Mouse (Mus musculus) embryonic facial prominence, embryonic 13.5 days (tissue): ENCODE results near the gene Pola2. TPM values are rescaled to one million over a fixed set of nuclear protein-coding genes. Genes with fewer than 3 reads are reported as not detected.

Experiments
- ATAC-seq: fragments of 200-750 bp; cut with Nextera tagmentation; 2 replicates; pipeline ENCODE4 v1.8.0; 2017; ENCODE audit warnings: low read depth; ENCODE audit not compliant: insufficient number of reproducible peaks, insufficient read depth, low FRiP score, low TSS enrichment
- H3K27ac ChIP-seq: fragments of 300-500 bp; sonication (generic); 2 replicates; pipeline ENCODE4 v1.5.1; 2015; ENCODE audit warnings: moderate library complexity, mild to moderate bottlenecking, inconsistent platforms
- H3K27me3 ChIP-seq: fragments of 300-500 bp; sonication (generic); 2 replicates; pipeline ENCODE4 v1.6.1; 2015; ENCODE audit warnings: mild to moderate bottlenecking, inconsistent platforms
- H3K36me3 ChIP-seq: fragments of 300-500 bp; sonication (generic); 2 replicates; pipeline ENCODE4 v1.6.1; 2015; ENCODE audit warnings: mild to moderate bottlenecking, inconsistent platforms
- H3K4me1 ChIP-seq: fragments of 300-500 bp; sonication (generic); 2 replicates; pipeline ENCODE4 v1.6.1; 2015; ENCODE audit warnings: inconsistent platforms
- H3K4me2 ChIP-seq: fragments of 300-500 bp; sonication (generic); 2 replicates; pipeline ENCODE4 v1.6.1; 2015; ENCODE audit warnings: moderate library complexity, mild to moderate bottlenecking, inconsistent platforms
- H3K4me3 ChIP-seq: fragments of 300-500 bp; sonication (generic); 2 replicates; pipeline ENCODE4 v1.5.1; 2015; ENCODE audit warnings: mild to moderate bottlenecking, inconsistent platforms
- H3K9ac ChIP-seq: fragments of 300-500 bp; sonication (generic); 2 replicates; pipeline ENCODE4 v1.6.1; 2015; ENCODE audit warnings: mild to moderate bottlenecking, inconsistent platforms
- H3K9me3 ChIP-seq: fragments of 300-500 bp; sonication (generic); 2 replicates; pipeline ENCODE4 v1.6.1; 2016; ENCODE audit warnings: inconsistent platforms
- WGBS: fragments of 180-500 bp; shearing (Covaris S2); methylation state at CpG from one replicate; pipeline ENCODE4 v1.1.7; 2015; ENCODE audit warnings: mixed read lengths; 5-methylcytosine and 5-hydroxymethylcytosine counted together
- polyA plus RNA-seq: library from polyadenylated mRNA; unstranded; fragments of >200 nt; fragmentation: Nextera tagmentation; extraction: Ambion mirVana; gene quantifications from 2 replicates; pipeline ENCODE4 v1.2.1, GENCODE M21; 2015

The Pola2 gene
- polyA plus RNA-seq, 1 experiment from 2014 or later, result 79.5 TPM

DNA sequence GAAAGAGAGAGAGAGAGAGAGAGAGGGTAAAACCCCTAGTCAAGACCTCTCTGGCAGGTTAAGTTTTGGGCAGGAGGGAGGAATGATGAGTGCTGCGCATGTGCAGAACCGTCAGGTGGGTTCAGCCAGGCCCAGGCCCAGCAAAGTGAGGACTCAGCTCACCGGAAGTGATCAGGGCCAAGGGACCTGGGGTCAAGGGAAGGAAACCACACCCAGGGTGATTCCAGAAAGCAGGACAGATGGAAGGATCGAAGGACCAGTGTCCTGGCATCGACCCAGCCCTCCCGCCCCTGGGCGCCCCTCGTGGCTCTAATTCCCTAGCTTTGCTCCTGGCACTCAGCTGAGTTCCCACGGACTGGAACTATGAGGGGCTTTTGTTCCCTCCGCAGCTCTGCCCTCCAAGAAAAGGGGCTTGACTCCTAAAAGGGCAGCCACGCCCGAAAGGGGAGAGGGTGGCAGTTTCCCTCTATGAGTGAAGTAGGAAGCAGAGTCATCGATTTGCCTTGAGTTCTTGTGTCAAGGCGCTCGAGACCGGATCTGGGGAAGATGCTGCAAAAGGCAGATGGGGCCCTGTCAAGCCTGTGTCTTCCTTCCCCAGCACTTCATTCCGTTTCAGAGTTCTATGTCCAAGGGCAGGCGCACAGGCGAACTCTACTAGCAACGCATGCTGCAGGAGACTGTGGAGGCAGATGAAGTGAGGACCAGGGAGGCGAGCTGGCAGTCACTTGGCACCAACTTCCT, 26.7 kb downstream of the Pola2 start:
- Histone ChIP-seq H3K36me3 (peaks cover 29% of the 10 kb centered on the region), H3K4me2 (no peak overlapping the region), H3K4me3 (no peak overlapping the region), H3K27ac (no peak overlapping the region), H3K9ac (no peak overlapping the region), H3K27me3 (no peaks in the 10 kb centered on the region), H3K9me3 (no peaks in the 10 kb centered on the region), H3K4me1 (peaks cover 27% of the 10 kb centered on the region)
- WGBS, result 79% methylated on average over 21 of the region's 21 CpGs
- no peak for ATAC-seq

DNA sequence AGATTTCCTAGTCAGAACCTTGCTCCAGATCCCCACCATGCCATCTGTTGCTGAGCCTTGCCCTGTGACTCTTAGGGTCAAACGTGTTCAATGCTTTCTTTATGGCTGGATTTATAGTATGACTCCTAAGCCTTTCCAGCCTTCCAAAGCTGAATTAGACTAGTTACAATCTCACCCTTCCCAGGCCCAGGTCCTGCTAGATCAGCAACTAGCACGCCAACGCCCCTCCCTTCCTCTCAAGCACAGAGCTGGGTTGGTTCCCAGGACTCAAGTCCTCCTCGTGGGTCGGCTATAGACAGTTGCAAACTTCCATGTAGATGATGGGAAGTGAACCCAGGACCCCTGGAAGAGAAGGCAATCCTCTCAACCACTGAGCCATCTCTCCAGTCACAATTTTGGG, 28.3 kb downstream of the Pola2 start:
- no peak for ATAC-seq
- no peak overlapping the region for H3K4me2 ChIP-seq
- H3K36me3 ChIP-seq, result peaks cover 15% of the 10 kb centered on the region
- no peak overlapping the region for H3K9ac ChIP-seq
- no peak overlapping the region for H3K27ac ChIP-seq
- H3K9me3 ChIP-seq, result no peaks in the 10 kb centered on the region
- no peaks in the 10 kb centered on the region for H3K27me3 ChIP-seq
- WGBS, result 80% methylated on average over 5 of the region's 5 CpGs
- no peak overlapping the region for H3K4me3 ChIP-seq
- peaks cover 26% of the 10 kb centered on the region for H3K4me1 ChIP-seq

DNA sequence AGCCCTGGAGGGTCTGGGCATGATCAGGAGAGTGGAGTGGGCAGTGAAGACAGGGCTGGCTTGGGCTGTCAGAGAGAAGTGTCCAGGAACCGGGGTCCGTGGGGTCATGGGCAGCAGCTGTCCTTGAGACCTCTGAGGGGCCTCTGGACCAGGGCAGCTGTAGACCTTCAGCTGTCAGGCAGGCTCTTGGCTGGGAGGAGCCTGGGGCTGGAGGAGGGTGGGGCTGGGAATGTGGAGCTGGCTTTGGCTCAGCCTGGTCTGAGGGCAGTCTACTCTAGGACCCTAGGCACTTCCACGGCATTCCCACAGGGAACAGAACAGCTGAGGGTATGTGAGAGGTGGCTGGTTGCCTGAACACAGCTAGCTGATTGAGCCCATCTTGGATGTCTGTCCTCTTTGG, 28.7 kb downstream of the Pola2 start:
- H3K9ac ChIP-seq, result no peak overlapping the region
- 46% methylated on average over 3 of the region's 3 CpGs for WGBS
- H3K27ac ChIP-seq, result no peak overlapping the region
- no peaks in the 10 kb centered on the region for H3K27me3 ChIP-seq
- no peak for ATAC-seq
- H3K36me3 ChIP-seq, result peaks cover 11% of the 10 kb centered on the region
- no peak overlapping the region for H3K4me2 ChIP-seq
- no peak overlapping the region for H3K4me3 ChIP-seq
- peaks cover 22% of the 10 kb centered on the region for H3K4me1 ChIP-seq
- H3K9me3 ChIP-seq, result no peaks in the 10 kb centered on the region

DNA sequence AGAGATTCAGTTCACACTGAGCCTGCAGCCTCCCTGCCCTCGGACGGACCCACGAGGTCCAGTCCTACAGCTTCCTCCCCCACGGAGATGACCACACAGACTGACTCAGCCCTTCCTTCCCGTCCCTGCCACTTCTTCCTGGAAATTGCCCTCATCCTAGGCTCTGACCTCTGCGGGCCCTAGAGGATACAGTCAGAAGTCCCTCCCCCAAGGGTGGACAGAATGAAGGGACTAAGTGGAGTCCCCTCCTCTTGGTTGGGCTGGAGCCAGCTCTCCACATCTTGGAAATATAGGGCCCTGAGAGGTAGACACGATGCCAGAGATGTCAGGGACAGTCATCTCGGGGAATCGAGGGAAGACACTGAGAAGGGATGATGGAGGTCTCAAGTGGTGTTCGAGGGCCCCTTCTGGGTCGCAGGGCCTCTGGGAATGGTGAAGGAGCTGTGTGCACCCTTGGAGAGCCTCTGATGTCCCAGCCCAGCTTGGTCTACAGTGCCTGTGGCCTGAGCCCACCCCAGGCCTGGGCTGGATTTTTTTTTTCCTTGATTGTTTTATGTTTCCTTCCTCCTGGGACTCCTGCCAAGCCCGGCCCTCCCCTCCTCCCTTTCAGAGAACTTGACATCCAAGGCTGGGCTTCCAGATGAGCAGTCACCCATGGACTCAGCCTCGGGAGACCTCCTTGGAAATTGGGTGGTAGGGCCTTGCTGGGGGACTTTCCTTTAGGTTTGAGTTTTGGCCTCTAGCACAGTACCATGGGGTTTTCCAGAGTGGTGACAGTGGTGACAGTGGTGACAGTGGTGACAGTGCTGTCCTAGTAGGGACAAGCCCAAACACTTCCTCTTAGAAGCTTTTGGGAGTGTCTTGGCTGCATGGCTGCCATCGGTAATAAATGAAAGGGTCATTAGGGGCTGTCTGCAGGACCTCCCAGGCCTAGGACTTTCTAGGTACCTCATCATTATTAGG, 34.1 kb downstream of the Pola2 start:
- H3K9ac ChIP-seq, result 0 out of 2 replicates have a peak overlapping the region, but pooled peaks have one; percentile 11
- peaks cover 41% of the 10 kb centered on the region for H3K4me1 ChIP-seq
- no peaks in the 10 kb centered on the region for H3K36me3 ChIP-seq
- H3K4me3 ChIP-seq, result no peak overlapping the region
- H3K27me3 ChIP-seq, result peaks cover 11% of the 10 kb centered on the region
- WGBS, result 72% methylated on average over 14 of the region's 14 CpGs
- peak overlapping the region; percentile 28; the same call in 1 of the 2 replicates for H3K27ac ChIP-seq
- no peak overlapping the region for H3K4me2 ChIP-seq
- H3K9me3 ChIP-seq, result no peaks in the 10 kb centered on the region
- no peak for ATAC-seq

DNA sequence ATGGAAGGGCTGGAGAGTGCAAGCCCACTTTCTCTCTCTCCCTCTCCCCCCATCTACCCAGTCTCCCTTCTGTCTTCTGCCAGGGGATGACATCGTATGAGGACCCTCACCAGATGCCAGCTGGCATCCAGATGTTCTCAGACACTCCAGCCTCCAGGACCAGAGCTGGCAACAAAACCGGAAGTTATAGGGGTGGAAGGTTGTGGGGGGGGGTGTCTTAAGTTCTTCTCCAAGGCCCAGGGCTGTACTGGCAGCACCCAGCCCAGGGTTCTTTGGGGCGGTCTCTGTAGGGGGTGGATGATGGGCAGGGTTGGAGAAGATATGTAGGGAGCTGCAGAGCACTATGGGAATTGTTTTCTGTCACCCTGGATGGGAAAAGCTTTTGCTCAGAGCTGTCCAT, 35.5 kb downstream of the Pola2 start:
- Histone ChIP-seq H3K4me2 (no peak overlapping the region), H3K27ac (peak overlapping the region; percentile 51), H3K36me3 (no peaks in the 10 kb centered on the region), H3K27me3 (peaks cover 11% of the 10 kb centered on the region), H3K4me1 (peaks cover 48% of the 10 kb centered on the region), H3K9me3 (no peaks in the 10 kb centered on the region), H3K4me3 (no peak overlapping the region), H3K9ac (0 out of 2 replicates have a peak overlapping the region, but pooled peaks have one; percentile 21)
- ATAC-seq, result no peak
- WGBS, result 47% methylated on average over 3 of the region's 3 CpGs

DNA sequence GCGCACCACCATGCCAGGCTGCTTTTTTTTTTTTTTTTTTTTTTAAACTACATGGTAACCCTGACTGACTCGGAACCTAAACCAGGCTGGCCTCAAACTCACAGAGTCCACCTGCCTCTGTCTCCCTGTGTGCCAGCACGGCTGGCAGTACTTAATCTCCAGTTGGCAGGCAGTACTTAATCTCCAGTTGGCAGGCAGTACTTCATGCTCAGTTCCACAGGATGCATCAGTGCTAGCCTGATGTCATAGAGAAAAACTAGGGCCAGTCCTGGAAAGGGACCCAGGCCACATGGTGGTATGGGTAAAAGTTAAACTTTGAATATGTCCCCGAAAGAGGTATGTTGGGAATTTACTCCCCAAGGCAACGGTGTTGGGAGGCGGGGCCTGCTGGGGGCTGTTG, 35.9 kb downstream of the Pola2 start:
- WGBS, result 59% methylated on average over 6 of the region's 6 CpGs
- H3K36me3 ChIP-seq, result no peaks in the 10 kb centered on the region
- no peak overlapping the region for H3K4me2 ChIP-seq
- no peak for ATAC-seq
- peaks cover 11% of the 10 kb centered on the region for H3K27me3 ChIP-seq
- H3K9ac ChIP-seq, result 0 out of 2 replicates have a peak overlapping the region, but pooled peaks have one; percentile 16
- peak overlapping the region; percentile 51 for H3K27ac ChIP-seq
- no peaks in the 10 kb centered on the region for H3K9me3 ChIP-seq
- H3K4me3 ChIP-seq, result no peak overlapping the region
- H3K4me1 ChIP-seq, result peaks cover 51% of the 10 kb centered on the region

DNA sequence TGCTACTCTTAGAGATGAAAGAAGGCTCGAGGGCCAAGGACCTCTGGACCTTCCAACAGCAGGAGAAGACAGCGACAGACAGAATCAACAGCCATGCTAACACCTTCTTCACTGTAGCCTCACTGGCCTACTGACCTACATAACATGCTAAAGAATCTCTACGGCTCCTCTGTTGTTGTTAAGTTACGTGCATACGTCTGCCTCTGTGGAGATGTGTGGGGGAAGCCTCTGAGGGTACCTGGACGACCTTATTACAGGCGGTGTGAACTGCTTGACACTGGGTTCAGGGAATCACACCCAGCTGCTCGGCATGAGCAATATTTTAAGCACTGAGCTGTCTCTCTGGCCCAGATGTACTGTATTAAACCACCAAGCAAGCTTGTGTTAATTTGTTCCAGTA, 36.5 kb downstream of the Pola2 start:
- H3K4me1 ChIP-seq, result peaks cover 51% of the 10 kb centered on the region
- H3K27ac ChIP-seq, result no peak overlapping the region

DNA sequence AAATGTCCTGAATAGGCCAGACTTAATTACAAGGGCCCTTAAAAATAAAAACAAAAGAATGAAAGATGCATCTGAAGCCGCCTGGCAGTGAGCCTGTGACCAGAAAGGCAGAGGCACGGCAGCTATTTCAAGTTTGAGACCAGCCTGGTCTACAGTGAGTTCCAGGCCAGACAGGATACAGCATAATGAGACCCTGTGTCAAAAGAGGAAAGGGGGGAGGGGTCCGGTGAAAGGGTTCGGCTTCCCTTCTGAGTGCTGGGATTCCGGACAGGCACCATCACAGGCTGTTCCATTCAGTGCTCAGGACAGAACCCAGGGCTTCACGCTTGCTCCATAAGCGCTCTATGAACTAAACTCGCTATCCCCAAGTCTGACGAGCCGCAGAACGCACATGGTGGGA, 37.0 kb downstream of the Pola2 start:
- 61% methylated on average over 11 of the region's 11 CpGs for WGBS
- no peak overlapping the region for H3K27ac ChIP-seq
- no peak overlapping the region for H3K9ac ChIP-seq
- H3K36me3 ChIP-seq, result no peaks in the 10 kb centered on the region
- no peaks in the 10 kb centered on the region for H3K9me3 ChIP-seq
- no peak overlapping the region for H3K4me2 ChIP-seq
- peaks cover 11% of the 10 kb centered on the region for H3K27me3 ChIP-seq
- ATAC-seq, result no peak
- peaks cover 54% of the 10 kb centered on the region for H3K4me1 ChIP-seq
- no peak overlapping the region for H3K4me3 ChIP-seq

More for the DNA sequence above, 36.5 kb downstream of the Pola2 start:
- Histone ChIP-seq H3K4me3 (no peak overlapping the region), H3K9me3 (no peaks in the 10 kb centered on the region), H3K36me3 (no peaks in the 10 kb centered on the region), H3K9ac (no peak overlapping the region), H3K4me2 (no peak overlapping the region), H3K27me3 (peaks cover 11% of the 10 kb centered on the region)
- ATAC-seq, result no peak
- WGBS, result 57% methylated on average over 8 of the region's 8 CpGs

DNA sequence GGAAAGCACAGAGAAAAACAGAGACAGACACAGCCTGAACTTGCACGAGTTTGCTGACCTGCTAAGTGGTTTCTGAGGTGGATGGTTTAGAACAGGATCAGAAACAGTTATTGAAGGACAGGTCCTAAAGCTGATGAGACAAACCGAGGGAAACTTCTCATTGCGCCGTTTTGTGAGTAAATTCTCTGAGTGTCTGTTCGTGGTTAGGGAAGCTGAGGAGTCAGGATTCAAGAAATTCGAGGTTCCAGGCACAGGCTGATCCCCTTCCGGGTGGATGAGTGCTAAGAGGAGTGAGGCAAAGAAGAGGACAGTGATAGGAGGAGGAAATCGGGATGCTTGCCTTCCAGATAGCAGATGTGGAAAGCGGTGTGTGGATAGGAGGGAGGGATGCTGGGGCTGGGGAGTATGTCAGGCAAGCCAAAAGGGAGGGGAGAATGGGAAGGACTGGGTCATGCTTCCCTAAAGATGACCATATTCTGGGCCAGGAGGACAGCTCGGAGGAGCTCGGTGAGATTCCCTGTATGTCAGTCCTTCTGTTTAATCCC, 38.6 kb downstream of the Pola2 start:
- peaks cover 11% of the 10 kb centered on the region for H3K27me3 ChIP-seq
- no peaks in the 10 kb centered on the region for H3K9me3 ChIP-seq
- H3K27ac ChIP-seq, result 0 out of 2 replicates have a peak overlapping the region, but pooled peaks have one; percentile 68
- H3K4me2 ChIP-seq, result peak overlapping the region; percentile 95
- peak overlapping the region; percentile 71; the same call in 1 of the 2 replicates for H3K9ac ChIP-seq
- 27% methylated on average over 11 of the region's 11 CpGs for WGBS
- H3K4me1 ChIP-seq, result peaks cover 60% of the 10 kb centered on the region
- H3K4me3 ChIP-seq, result peak overlapping the region; percentile 63
- no peak for ATAC-seq
- no peaks in the 10 kb centered on the region for H3K36me3 ChIP-seq

DNA sequence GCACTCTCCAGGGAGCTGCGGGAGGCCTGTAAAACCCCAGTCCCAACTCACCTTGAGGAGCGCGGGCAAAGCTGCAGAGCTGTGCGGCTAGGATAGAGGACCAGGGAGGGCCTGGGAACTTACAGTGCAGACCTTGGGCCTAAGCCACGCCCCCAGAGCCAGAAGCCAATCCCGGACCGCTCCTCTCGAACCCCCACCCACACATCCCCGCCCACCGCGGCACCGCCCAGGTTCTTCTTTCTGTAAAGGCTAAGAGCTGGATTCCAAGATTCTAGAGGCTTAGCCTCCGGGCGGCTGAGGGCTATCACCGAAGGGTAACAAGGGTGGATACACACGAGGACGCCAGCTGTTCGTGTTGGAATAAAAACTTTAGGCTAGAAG, 39.3 kb downstream of the Pola2 start, which contains the start of gene Cdc42ep2:
Gene Cdc42ep2 (minus strand): TSS at position 104 of the 381 bp plus-strand sequence.
- H3K9me3 ChIP-seq, result no peaks in the 10 kb centered on the region
- ATAC-seq, result peak; percentile 89

DNA sequence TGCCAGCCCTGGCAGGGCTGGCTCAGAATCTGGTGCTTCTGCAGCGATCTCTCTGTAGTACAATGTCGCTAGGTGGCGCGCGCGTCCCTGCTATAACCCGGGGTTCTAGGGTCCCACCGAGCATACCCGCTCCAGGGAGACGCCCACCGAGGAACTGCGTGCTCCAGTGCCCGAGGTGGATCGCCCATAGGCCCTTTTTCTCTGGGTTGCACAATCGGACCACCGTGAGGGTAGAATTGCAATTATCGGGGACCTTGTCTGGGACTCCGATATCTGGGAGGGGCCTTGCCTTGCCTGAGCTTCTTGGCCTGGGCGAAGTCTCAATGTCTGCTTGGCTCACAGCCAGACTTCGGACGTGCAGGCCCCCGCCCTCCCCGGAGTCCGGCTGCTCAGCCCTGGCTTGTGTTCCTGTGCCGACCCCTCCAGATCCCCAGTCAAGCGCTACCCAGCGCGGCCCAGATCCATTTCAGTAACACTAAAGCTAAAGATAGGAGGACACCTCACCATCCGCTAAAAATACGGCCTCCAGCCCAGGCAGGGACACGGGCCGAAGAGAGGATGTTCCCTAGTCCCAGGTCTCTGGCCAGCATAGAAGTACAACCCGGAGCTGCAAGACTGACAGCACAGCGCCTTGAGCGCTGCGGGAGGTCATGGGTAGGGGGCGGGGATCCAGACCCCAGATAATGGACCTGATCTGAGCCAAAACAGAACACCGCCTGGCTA, 39.9 kb downstream of the Pola2 start:
- H3K9me3 ChIP-seq, result no peaks in the 10 kb centered on the region
- peak overlapping the region; percentile 71 for H3K9ac ChIP-seq
- H3K4me2 ChIP-seq, result peak overlapping the region; percentile 95
- H3K36me3 ChIP-seq, result no peaks in the 10 kb centered on the region
- WGBS, result under 1% methylated on average over 38 of the region's 38 CpGs
- H3K4me1 ChIP-seq, result peaks cover 50% of the 10 kb centered on the region
- peak; percentile 80 for ATAC-seq
- H3K27me3 ChIP-seq, result peaks cover 11% of the 10 kb centered on the region
- peak overlapping the region; percentile 68 for H3K27ac ChIP-seq
- peak overlapping the region; percentile 63 for H3K4me3 ChIP-seq

More for the DNA sequence above, 39.3 kb downstream of the Pola2 start, which contains the start of gene Cdc42ep2:
- H3K36me3 ChIP-seq, result no peaks in the 10 kb centered on the region
- H3K27ac ChIP-seq, result peak within 1 kb of the TSS; percentile 68
- 0% methylated on average over 18 of the region's 18 CpGs for WGBS
- H3K4me3 ChIP-seq, result peak within 1 kb of the TSS; percentile 63
- H3K27me3 ChIP-seq, result peaks cover 11% of the 10 kb centered on the region
- H3K9ac ChIP-seq, result peak within 1 kb of the TSS; percentile 71
- peaks cover 55% of the 10 kb centered on the region for H3K4me1 ChIP-seq
- H3K4me2 ChIP-seq, result peak within 1 kb of the TSS; percentile 95
